Mouse (Mus musculus) testis, adult 2 months (tissue): ENCODE measurements around the gene Setd1a.

ENCODE experiments used
- CTCF ChIP-seq: fragments of 200-500 bp; IDR thresholded peaks from 2 replicates; pipeline ENCODE4 v1.5.1; 2012; ENCODE audit warnings: low read depth, mild to moderate bottlenecking, inconsistent platforms, low read length, moderate library complexity; ENCODE audit not compliant: control insufficient read depth, insufficient read depth, insufficient replicate concordance
- POLR2A ChIP-seq: fragments of 200-500 bp; IDR thresholded peaks from 2 replicates; pipeline ENCODE4 v1.6.1; 2012; ENCODE audit warnings: low read depth, mild to moderate bottlenecking, inconsistent platforms, low read length, moderate library complexity; ENCODE audit not compliant: control insufficient read depth

DNA sequence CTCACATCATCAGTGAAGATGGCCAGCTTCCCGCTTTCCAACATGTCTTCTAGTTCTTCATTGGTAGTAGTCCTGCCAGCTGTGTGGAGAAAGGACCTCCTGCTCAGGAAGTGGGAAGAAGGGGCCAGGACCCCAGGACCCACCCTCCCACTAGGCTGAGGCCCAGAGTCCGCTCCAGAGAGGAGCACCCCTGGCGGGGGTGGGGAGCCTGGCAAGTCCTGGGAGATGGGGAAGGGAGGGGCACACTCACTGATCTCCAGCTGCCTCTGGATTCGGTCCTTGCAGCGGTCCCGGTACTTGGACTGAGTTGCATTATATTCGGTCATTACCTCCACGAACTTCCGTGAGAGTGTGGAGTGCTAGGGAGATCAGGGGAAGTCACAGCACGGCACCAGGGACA is 34.2 kb downstream of the Setd1a start:
- TF ChIP-seq POLR2A = no peak
- TF ChIP-seq CTCF = no peak
